9 mouse cellular contexts compared by ENCODE assay signal in the genomic region with DNA sequence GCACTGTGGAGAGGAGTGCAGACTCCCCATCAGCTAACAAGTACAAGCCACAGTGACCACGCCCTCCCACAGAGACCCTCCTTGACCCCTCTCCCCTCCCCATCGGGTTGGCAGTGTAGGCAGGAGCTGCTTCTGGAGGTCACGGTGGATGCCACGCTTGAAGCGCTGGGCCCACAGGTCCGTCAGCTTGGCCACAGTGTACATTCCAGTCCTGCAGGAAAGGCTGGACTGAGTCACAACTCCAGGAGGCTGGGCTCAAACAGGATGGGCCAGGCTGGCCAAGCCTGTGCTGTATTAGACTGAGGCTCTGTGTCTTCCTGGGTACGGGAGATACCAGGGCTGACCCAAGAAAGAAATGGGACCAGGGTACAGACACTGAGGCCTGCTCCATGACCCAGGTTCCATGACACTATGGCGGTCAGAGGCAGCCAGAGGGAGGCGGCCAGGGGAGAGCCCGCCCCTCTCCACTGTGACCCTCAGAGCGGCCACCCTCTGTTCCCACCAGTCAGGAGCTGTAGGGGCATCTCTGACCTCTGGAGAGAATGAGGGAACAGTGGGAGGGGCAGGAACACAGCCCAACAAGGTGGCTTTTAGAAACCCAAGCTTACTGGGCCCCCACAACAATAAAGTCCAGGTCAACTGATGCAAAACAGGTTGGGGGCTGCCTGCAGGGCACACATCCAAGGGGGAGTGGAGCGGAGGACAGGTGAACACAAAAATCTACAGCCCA. TPM values are rescaled to one million over a fixed set of nuclear protein-coding genes. Genes with fewer than 3 reads are reported as not detected.
A peak's percentile ranks its signal among the peaks of the same experiment; 100 is the strongest.
DNase-seq lines count a peak whose midpoint lies in the region; ATAC-seq and TF ChIP-seq lines count a peak whose summit lies in the region.
"Had no signal": no experiment of that assay in that cellular context is flagged by ENCODE, and none has a peak within 500 bp of the region (broad histone marks: within the 10 kb centered on the region; RNA-seq: fewer than 3 reads in every experiment).

No protein-coding gene starts in this region.

- H3K27me3 ChIP-seq in heart, adult 2 months (ENCODE audit: control insufficient read depth, insufficient read depth, low read length) = no peaks in the 10 kb centered on the region
- peaks cover 48% of the 10 kb centered on the region for H3K27me3 ChIP-seq in E14TG2a.4 (ENCODE audit: insufficient read depth, low read length)
- H3K27me3 ChIP-seq in forebrain, embryonic 14.5 days (replicated peaks; ENCODE audit: control insufficient read depth, insufficient read depth, low read length) = peaks cover 22% of the 10 kb centered on the region
- H3K27me3 ChIP-seq in limb, embryonic 13.5 days = peaks cover 21% of the 10 kb centered on the region
- H3K27me3 ChIP-seq in liver, embryonic 12.5 days (replicated peaks) = peaks cover 95% of the 10 kb centered on the region

- no peaks in the 10 kb centered on the region; the same call in 1 of the 2 replicates for H3K36me3 ChIP-seq in heart, adult 2 months (ENCODE audit: control insufficient read depth, insufficient read depth, low read length)
- H3K36me3 ChIP-seq in E14TG2a.4 (ENCODE audit: insufficient read depth, low read length) = no peaks in the 10 kb centered on the region
- no peaks in the 10 kb centered on the region for H3K36me3 ChIP-seq in forebrain, embryonic 14.5 days (ENCODE audit: control insufficient read depth, insufficient read depth, low read length)
- no peaks in the 10 kb centered on the region for H3K36me3 ChIP-seq in limb, embryonic 13.5 days
- no peaks in the 10 kb centered on the region for H3K36me3 ChIP-seq in liver, embryonic 12.5 days
- H3K36me3 ChIP-seq: liver, embryonic 13.5 days had no signal

- no peak for TF ChIP-seq POLR2A in heart, adult 2 months (IDR thresholded peaks at IDR 0.05; ENCODE audit: insufficient read depth, low read depth, low read length)

- ATAC-seq in forebrain, embryonic 14.5 days = no peak
- no peak for ATAC-seq in limb, embryonic 13.5 days (ENCODE audit: low FRiP score, low read depth)
- ATAC-seq in liver, embryonic 12.5 days = no peak
- no peak for ATAC-seq in inflammation-experienced regulatory T-cells, adult 6 months

- WGBS in heart, adult 2 months = 47% methylated on average over 12 of the region's 12 CpGs
- 70% methylated on average over 12 of the region's 12 CpGs for WGBS in forebrain, embryonic 14.5 days
- 66% methylated on average over 12 of the region's 12 CpGs for WGBS in limb, embryonic 13.5 days
- WGBS in liver, embryonic 12.5 days (ENCODE audit: insufficient replicate concordance) = 59% methylated on average over 12 of the region's 12 CpGs

- peak overlapping the region; percentile 95 for H3K27ac ChIP-seq in heart, adult 2 months
- no peak overlapping the region for H3K27ac ChIP-seq in forebrain, embryonic 14.5 days (ENCODE audit: low read depth, low read length)
- no peak overlapping the region for H3K27ac ChIP-seq in limb, embryonic 13.5 days
- H3K27ac ChIP-seq in liver, embryonic 12.5 days = no peak overlapping the region
- H3K27ac ChIP-seq: liver, embryonic 13.5 days had no signal

- H3K79me2 ChIP-seq in heart, adult 2 months (replicated peaks; ENCODE audit: control insufficient read depth, insufficient read depth, low read length) = no peaks in the 10 kb centered on the region

- peak in 1 of 2 experiments; percentile 43 for DNase-seq in heart, adult 2 months
- DNase-seq in heart, postnatal 10 days = no peak
- no peak for DNase-seq in forebrain, embryonic 14.5 days (ENCODE audit: low spot score)
- DNase-seq in cerebellum, adult 18-20 months = no peak
- DNase-seq: liver, embryonic 13.5 days had no signal

- TF ChIP-seq EP300 in heart, adult 2 months (IDR thresholded peaks at IDR 0.05; ENCODE audit: insufficient read depth, low read depth, low read length) = no peak

- intact Hi-C loops in heart, adult 2 months (cut with DNase I) = no loop called here
- intact Hi-C loops in heart, postnatal 10 days (cut with DNase I) = no loop called here

- H3K4me1 ChIP-seq in heart, adult 2 months (ENCODE audit: control insufficient read depth, insufficient read depth, low read length) = peaks cover 13% of the 10 kb centered on the region
- peaks cover 82% of the 10 kb centered on the region for H3K4me1 ChIP-seq in E14TG2a.4 (replicated peaks; ENCODE audit: low read depth, low read length)
- H3K4me1 ChIP-seq in forebrain, embryonic 14.5 days (ENCODE audit: control insufficient read depth, insufficient read depth, low read length) = peaks cover 10% of the 10 kb centered on the region
- peaks cover 64% of the 10 kb centered on the region for H3K4me1 ChIP-seq in limb, embryonic 13.5 days
- H3K4me1 ChIP-seq in liver, embryonic 12.5 days = peaks cover 17% of the 10 kb centered on the region

- H3K4me2 ChIP-seq in forebrain, embryonic 14.5 days (ENCODE audit: low read length) = peak overlapping the region; percentile 75
- H3K4me2 ChIP-seq in limb, embryonic 13.5 days (replicated peaks) = peak overlapping the region; percentile 92
- no peak overlapping the region for H3K4me2 ChIP-seq in liver, embryonic 12.5 days

- TF ChIP-seq CTCF in heart, adult 2 months (IDR thresholded peaks at IDR 0.05) = no peak
- TF ChIP-seq CTCF in E14TG2a.4 (conservative IDR thresholded peaks at IDR 0.05; ENCODE audit: low read length) = no peak

- peak overlapping the region; percentile 13 for H3K9ac ChIP-seq in heart, adult 2 months (ENCODE audit: low read depth, low read length)
- no peak overlapping the region for H3K9ac ChIP-seq in forebrain, embryonic 14.5 days (ENCODE audit: low read length)
- H3K9ac ChIP-seq in limb, embryonic 13.5 days = peak overlapping the region; percentile 76
- H3K9ac ChIP-seq in liver, embryonic 12.5 days = no peak overlapping the region

- no peaks in the 10 kb centered on the region for H3K9me3 ChIP-seq in E14TG2a.4 (ENCODE audit: low read length)
- no peaks in the 10 kb centered on the region for H3K9me3 ChIP-seq in forebrain, embryonic 14.5 days (replicated peaks; ENCODE audit: control insufficient read depth, low read length)
- no peaks in the 10 kb centered on the region for H3K9me3 ChIP-seq in limb, embryonic 13.5 days
- no peaks in the 10 kb centered on the region for H3K9me3 ChIP-seq in liver, embryonic 12.5 days (replicated peaks)
- H3K9me3 ChIP-seq: liver, embryonic 13.5 days had no signal

- peak overlapping the region; percentile 79 for H3K4me3 ChIP-seq in heart, adult 2 months
- 0 out of 2 replicates have a peak overlapping the region, but pooled peaks have one; percentile 7 for H3K4me3 ChIP-seq in E14TG2a.4 (replicated peaks; ENCODE audit: low read length)
- H3K4me3 ChIP-seq in forebrain, embryonic 14.5 days (ENCODE audit: low read depth, low read length) = peak overlapping the region; percentile 43; the same call in 1 of the 2 replicates
- H3K4me3 ChIP-seq in limb, embryonic 13.5 days = peak overlapping the region; percentile 67
- H3K4me3 ChIP-seq in liver, embryonic 12.5 days = no peak overlapping the region

RNA-seq across cellular contexts. Expression of gene Plcd1, which starts 1.6 kb away (rescaled TPM):
- 10 to 100 TPM; 14.5 to 16.6 TPM for total RNA-seq in heart, adult 2 months (2021)
- 32.2 and 39.4 TPM in 2 replicates for polyA plus RNA-seq in heart, adult 2 months (2012; rRNA removed)
- total RNA-seq in heart, postnatal 10 days (2021) = 10 to 100 TPM; 16.5 to 18.7 TPM
- 10.5 and 12.1 TPM in 2 replicates for polyA plus RNA-seq in forebrain, embryonic 14.5 days (2014; fragmentation: Nextera tagmentation; extraction: Ambion mirVana)
- 33.6 and 35.5 TPM in 2 replicates for polyA plus RNA-seq in limb, embryonic 13.5 days (2015; fragmentation: Nextera tagmentation; extraction: Ambion mirVana)
- 2.8 and 3.1 TPM in 2 replicates for polyA plus RNA-seq in liver, embryonic 12.5 days (2016; fragmentation: Nextera tagmentation; extraction: Ambion mirVana)
- 1 to 10 TPM in 2 of 3 experiments, under 1 TPM in 1; 0.34 to 1.9 (median 1.8) TPM for polyA plus RNA-seq in inflammation-experienced regulatory T-cells, adult 6 months (2017; shearing (Covaris generic))

RNA-seq across cellular contexts. Expression of gene Dlec1, which starts 10.5 kb away (rescaled TPM):
- under 1 TPM; 0.13 to 0.32 TPM for total RNA-seq in heart, adult 2 months (2021)
- 0.20 and 0.82 TPM in 2 replicates for polyA plus RNA-seq in heart, adult 2 months (2012; rRNA removed)
- total RNA-seq in heart, postnatal 10 days (2021) = under 1 TPM in 1 of 2 experiments, not detected in 1; 0.07 TPM
- 0.33 and 0.70 TPM in 2 replicates for polyA plus RNA-seq in forebrain, embryonic 14.5 days (2014; fragmentation: Nextera tagmentation; extraction: Ambion mirVana)
- 0.98 and 1.6 TPM in 2 replicates for polyA plus RNA-seq in limb, embryonic 13.5 days (2015; fragmentation: Nextera tagmentation; extraction: Ambion mirVana)
- 0.12 TPM in 2 replicates for polyA plus RNA-seq in liver, embryonic 12.5 days (2016; fragmentation: Nextera tagmentation; extraction: Ambion mirVana)
- under 1 TPM in 2 of 3 experiments, not detected in 1; 0.15 to 0.34 TPM for polyA plus RNA-seq in inflammation-experienced regulatory T-cells, adult 6 months (2017; shearing (Covaris generic))
- polyA plus RNA-seq: liver, embryonic 13.5 days had no signal

RNA-seq across cellular contexts. Expression of gene Vill, which starts 39.2 kb away (rescaled TPM):
- total RNA-seq in heart, adult 2 months (2021) = under 1 TPM; 0.20 to 0.34 TPM
- 0.85 and 1.4 TPM in 2 replicates for polyA plus RNA-seq in heart, adult 2 months (2012; rRNA removed)
- total RNA-seq in heart, postnatal 10 days (2021) = 1 to 10 TPM; 1.5 to 3.7 TPM
- 3.8 and 4.0 TPM in 2 replicates for polyA plus RNA-seq in forebrain, embryonic 14.5 days (2014; fragmentation: Nextera tagmentation; extraction: Ambion mirVana)
- polyA plus RNA-seq in limb, embryonic 13.5 days (2015; fragmentation: Nextera tagmentation; extraction: Ambion mirVana) = 31.6 and 35.2 TPM in 2 replicates
- 12.1 and 12.7 TPM in 2 replicates for polyA plus RNA-seq in liver, embryonic 12.5 days (2016; fragmentation: Nextera tagmentation; extraction: Ambion mirVana)
- 10 to 100 TPM; 17.6 to 20.9 (median 17.8) TPM for polyA plus RNA-seq in inflammation-experienced regulatory T-cells, adult 6 months (2017; shearing (Covaris generic))

Comparison
In these comparisons a context has a peak if more than half of its experiments do, and no peak if none do; other contexts are left out.
1. H3K9ac ChIP-seq: peak in heart, adult 2 months (single experiment) and limb, embryonic 13.5 days (single experiment); none in forebrain, embryonic 14.5 days (single experiment) and liver, embryonic 12.5 days (single experiment).